Mouse (Mus musculus) liver, embryonic 14.5 days (tissue): ENCODE results near the gene Trub1. TPM values are rescaled to one million over a fixed set of nuclear protein-coding genes. Genes with fewer than 3 reads are reported as not detected.

Experiments used
- ATAC-seq: fragments of 200-750 bp; cut with Nextera tagmentation; 2 replicates; pipeline ENCODE4 v1.8.0; 2017; ENCODE audit warnings: moderate number of reproducible peaks, mild to moderate bottlenecking, moderate library complexity; ENCODE audit not compliant: insufficient read depth
- DNase-seq, 3 experiments: peaks; one replicate each; pipeline ENCODE4 v3.0.0-alpha.2; 2012 to 2013; ENCODE audit warnings: low read depth in 3 of 3, low spot score in 3 of 3
- H3K27ac ChIP-seq: fragments of 300-500 bp; sonication (generic); 2 replicates; pipeline ENCODE4 v1.5.1; 2014; ENCODE audit warnings: moderate library complexity, mild to moderate bottlenecking, control low read depth, inconsistent platforms
- H3K27me3 ChIP-seq: fragments of 300-500 bp; sonication (generic); 2 replicates; pipeline ENCODE4 v1.6.1; 2014; ENCODE audit warnings: mild to moderate bottlenecking, low read length, moderate library complexity; ENCODE audit not compliant: control insufficient read depth, insufficient read depth
- H3K36me3 ChIP-seq: fragments of 300-500 bp; sonication (generic); replicated peaks from 2 replicates; pipeline ENCODE4 v1.6.1; 2014; ENCODE audit warnings: low read depth; ENCODE audit not compliant: control insufficient read depth, insufficient read depth
- H3K4me1 ChIP-seq, 2 experiments: fragments of 200-500 bp in 1 of 2; fragments of 300-500 bp in 1 of 2; sonication (generic) in 1 of 2; replicated peaks; 2 replicates each; pipeline ENCODE4 v1.6.1; 2012 to 2014; ENCODE audit warnings: antibody characterized with exemption in 1 of 2, inconsistent platforms in 1 of 2, low read length in 1 of 2; ENCODE audit not compliant: control insufficient read depth in 2 of 2, insufficient read depth in 2 of 2
- H3K4me2 ChIP-seq: fragments of 300-500 bp; sonication (generic); 2 replicates; pipeline ENCODE4 v1.6.1; 2014; ENCODE audit warnings: low read depth, mild to moderate bottlenecking, control low read depth, moderate library complexity
- H3K4me3 ChIP-seq, 2 experiments: fragments of 200-500 bp in 1 of 2; fragments of 300-500 bp in 1 of 2; sonication (generic) in 1 of 2; 2 replicates each; pipeline ENCODE4 v1.5.1; 2012 to 2014; ENCODE audit warnings: low read depth in 2 of 2, low read length in 2 of 2, mild to moderate bottlenecking in 2 of 2, control low read depth in 1 of 2, inconsistent platforms in 1 of 2, moderate library complexity in 1 of 2; ENCODE audit not compliant: insufficient read depth in 1 of 2
- H3K9ac ChIP-seq: fragments of 300-500 bp; sonication (generic); replicated peaks from 2 replicates; pipeline ENCODE4 v1.6.1; 2014; ENCODE audit warnings: mild to moderate bottlenecking, control low read depth, moderate library complexity
- H3K9me3 ChIP-seq: fragments of 300-500 bp; sonication (generic); 2 replicates; pipeline ENCODE4 v1.6.1; 2016; ENCODE audit warnings: low read length, mixed read lengths; ENCODE audit not compliant: control insufficient read depth
- CTCF ChIP-seq: IDR thresholded peaks from 2 replicates; pipeline ENCODE4 v1.5.1; 2016; ENCODE audit warnings: antibody characterized with exemption, low read depth, control low read depth
- EP300 ChIP-seq: IDR thresholded peaks from 2 replicates; pipeline ENCODE4 v1.6.1; 2016; ENCODE audit warnings: antibody characterized with exemption, low read depth
- WGBS: fragments of 180-500 bp; shearing (Covaris S2); extraction: QIAGEN DNeasy Blood & Tissue Kit; methylation state at CpG from one replicate; pipeline ENCODE4 v1.1.7; 2014; ENCODE audit not compliant: insufficient replicate concordance; 5-methylcytosine and 5-hydroxymethylcytosine counted together
- polyA plus RNA-seq, 2 experiments: library from polyadenylated mRNA; depleted of rRNA in 1 of 2; stranded (reverse) in 1 of 2; unstranded in 1 of 2; fragments of >200 nt; fragmentation: Nextera tagmentation in 1 of 2; extraction: Ambion mirVana in 1 of 2; gene quantifications; 2 replicates each; pipeline versions ENCODE4 v1.2.1 to v1.2.3; 2012 to 2014

Gene Trub1
- polyA plus RNA-seq, 2 experiments = 6.7 to 7.8 TPM

- ATAC-seq (no peak), DNase-seq (no peak)
- Histone ChIP-seq H3K27ac (no peak overlapping the region), H3K9me3 (no peaks in the 10 kb centered on the region), H3K4me1 (no peaks in the 10 kb centered on the region), H3K27me3 (no peaks in the 10 kb centered on the region), H3K36me3 (no peaks in the 10 kb centered on the region; the same call in 1 of the 2 replicates), H3K4me2 (no peak overlapping the region), H3K9ac (no peak overlapping the region), H3K4me3 (no peak overlapping the region)
- 72% methylated on average over 7 of the region's 7 CpGs for WGBS
- TF ChIP-seq CTCF = no peak
- no peak for TF ChIP-seq EP300
Observed at GRCm38 (mm10) chr19:57465742-57466141, 13.0 kb downstream of the Trub1 start.

- Histone ChIP-seq H3K9ac (no peak overlapping the region), H3K9me3 (no peaks in the 10 kb centered on the region), H3K27me3 (no peaks in the 10 kb centered on the region), H3K4me2 (no peak overlapping the region), H3K4me3 (no peak overlapping the region), H3K36me3 (no peaks in the 10 kb centered on the region; the same call in 1 of the 2 replicates), H3K27ac (no peak overlapping the region), H3K4me1 (no peaks in the 10 kb centered on the region)
- no peak for DNase-seq
- no peak for ATAC-seq
- TF ChIP-seq CTCF (no peak), EP300 (no peak)
- WGBS = 81% methylated on average over 12 of the region's 12 CpGs
Observed at GRCm38 (mm10) chr19:57471033-57471432, 18.3 kb downstream of the Trub1 start.

GRCm38 (mm10) chr19:57472169-57472568, 19.5 kb downstream of the Trub1 start:
- no peak for DNase-seq
- H3K4me2 ChIP-seq = no peak overlapping the region
- WGBS = 81% methylated on average over 15 of the region's 15 CpGs
- no peak for TF ChIP-seq EP300
- TF ChIP-seq CTCF = no peak
- no peak overlapping the region for H3K27ac ChIP-seq
- H3K4me3 ChIP-seq = no peak overlapping the region
- H3K4me1 ChIP-seq = peaks cover 0 to 2% of the 10 kb centered on the region in 2 experiments; a peak in 1 of 4 replicates
- H3K36me3 ChIP-seq = no peaks in the 10 kb centered on the region; the same call in 1 of the 2 replicates
- H3K9ac ChIP-seq = no peak overlapping the region
- H3K27me3 ChIP-seq = no peaks in the 10 kb centered on the region
- no peak for ATAC-seq
- no peaks in the 10 kb centered on the region for H3K9me3 ChIP-seq

- H3K4me3 ChIP-seq = no peak overlapping the region
- H3K36me3 ChIP-seq = no peaks in the 10 kb centered on the region; the same call in 1 of the 2 replicates
- no peak overlapping the region for H3K4me2 ChIP-seq
- H3K27me3 ChIP-seq = no peaks in the 10 kb centered on the region
- no peak for DNase-seq
- peaks cover 0 to 2% of the 10 kb centered on the region in 2 experiments; a peak in 1 of 4 replicates for H3K4me1 ChIP-seq
- H3K9me3 ChIP-seq = no peaks in the 10 kb centered on the region
- no peak for ATAC-seq
- no peak overlapping the region for H3K9ac ChIP-seq
- WGBS = 79% methylated on average over 16 of the region's 16 CpGs
- no peak overlapping the region for H3K27ac ChIP-seq
- TF ChIP-seq CTCF (no peak), EP300 (no peak)
Observed at GRCm38 (mm10) chr19:57473301-57473700, 20.6 kb downstream of the Trub1 start.

- Histone ChIP-seq H3K4me3 (no peak overlapping the region), H3K27me3 (no peaks in the 10 kb centered on the region), H3K9me3 (no peaks in the 10 kb centered on the region), H3K9ac (no peak overlapping the region), H3K4me2 (no peak overlapping the region), H3K36me3 (no peaks in the 10 kb centered on the region; the same call in 1 of the 2 replicates), H3K4me1 (peaks cover 0 to 2% of the 10 kb centered on the region in 2 experiments; a peak in 1 of 4 replicates), H3K27ac (no peak overlapping the region)
- DNase-seq (no peak), ATAC-seq (no peak)
- TF ChIP-seq CTCF (no peak), EP300 (no peak)
- WGBS = 37% methylated on average over 4 of the region's 4 CpGs
Observed at GRCm38 (mm10) chr19:57475298-57475697, 22.6 kb downstream of the Trub1 start.
